9 mouse cellular contexts compared by ENCODE assay signal in the genomic region with DNA sequence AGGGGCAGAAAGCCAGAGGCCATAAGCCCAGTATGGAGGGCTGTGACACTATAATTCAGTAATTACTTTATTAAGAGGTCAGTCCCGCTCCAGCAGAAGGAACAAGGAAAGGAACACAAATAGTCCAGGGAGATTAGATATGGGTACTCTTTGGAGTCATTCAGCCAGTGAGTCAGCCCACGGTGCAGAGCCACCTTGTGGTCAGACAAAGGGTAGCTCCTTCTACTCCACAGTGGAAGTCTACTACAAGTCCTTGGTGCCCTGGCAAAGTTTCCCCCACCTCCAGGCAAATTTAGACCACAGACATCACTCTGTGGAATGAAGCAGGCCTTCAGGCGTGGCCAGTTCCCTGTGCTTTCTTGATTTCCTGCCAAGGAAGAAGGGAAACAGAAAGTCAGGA. TPM values are rescaled to one million over a fixed set of nuclear protein-coding genes. Genes with fewer than 3 reads are reported as not detected.
DNase-seq lines count a peak whose midpoint lies in the region; ATAC-seq and TF ChIP-seq lines count a peak whose summit lies in the region.
"Had no signal": no experiment of that assay in that cellular context is flagged by ENCODE, and none has a peak within 500 bp of the region (broad histone marks: within the 10 kb centered on the region; RNA-seq: fewer than 3 reads in every experiment).

No protein-coding gene starts in this region.

- 30% methylated on average over 3 of the region's 3 CpGs for WGBS in midbrain, embryonic 13.5 days
- WGBS in midbrain, embryonic 15.5 days: 38% methylated on average over 3 of the region's 3 CpGs
- WGBS in hindbrain, embryonic 16.5 days: 28% methylated on average over 3 of the region's 3 CpGs
- 53% methylated on average over 3 of the region's 3 CpGs for WGBS in neural tube, embryonic 11.5 days

- H3K4me1 ChIP-seq in midbrain, embryonic 13.5 days (replicated peaks): peaks cover 8% of the 10 kb centered on the region
- peaks cover 6% of the 10 kb centered on the region; the same call in 1 of the 2 replicates for H3K4me1 ChIP-seq in midbrain, embryonic 15.5 days
- no peaks in the 10 kb centered on the region; the same call in 1 of the 2 replicates for H3K4me1 ChIP-seq in hindbrain, embryonic 16.5 days (ENCODE audit: control insufficient read depth, insufficient read depth, low read depth, low read length)
- no peaks in the 10 kb centered on the region for H3K4me1 ChIP-seq in neural tube, embryonic 11.5 days (ENCODE audit: control insufficient read depth, insufficient read depth, low read length)

- 0 out of 2 replicates have a peak, but pooled peaks have one; percentile 40 for ATAC-seq in midbrain, embryonic 13.5 days
- ATAC-seq in midbrain, embryonic 15.5 days (replicated peaks): no peak
- ATAC-seq in hindbrain, embryonic 16.5 days: peak; percentile 43; the same call in 1 of the 2 replicates
- ATAC-seq in neural tube, embryonic 11.5 days (ENCODE audit: insufficient read depth, low FRiP score, low TSS enrichment): peak; percentile 23; the same call in 1 of the 2 replicates

- TF ChIP-seq CTCF in gastrocnemius, adult 2 months (IDR thresholded peaks at IDR 0.05): peak; percentile 89

- DNase-seq in adrenal gland, adult 8-10 months: peak; percentile 40
- peak; percentile 83 for DNase-seq in gastrocnemius, adult 2 months
- peak; percentile 64 for DNase-seq in left cerebral cortex, postnatal 4 days
- DNase-seq in neural tube, embryonic 11.5 days (ENCODE audit: low spot score): peak; percentile 40
- DNase-seq in urinary bladder, postnatal 36 days (ENCODE audit: low spot score in 2 of 2): peak; percentile 46 to 57

- H3K9me3 ChIP-seq in midbrain, embryonic 13.5 days: no peaks in the 10 kb centered on the region
- no peaks in the 10 kb centered on the region for H3K9me3 ChIP-seq in midbrain, embryonic 15.5 days
- H3K9me3 ChIP-seq in hindbrain, embryonic 16.5 days (ENCODE audit: control insufficient read depth, low read length): no peaks in the 10 kb centered on the region
- no peaks in the 10 kb centered on the region for H3K9me3 ChIP-seq in neural tube, embryonic 11.5 days (ENCODE audit: control insufficient read depth, low read length)

- H3K9ac ChIP-seq in midbrain, embryonic 13.5 days (replicated peaks): no peak overlapping the region
- no peak overlapping the region for H3K9ac ChIP-seq in midbrain, embryonic 15.5 days
- H3K9ac ChIP-seq in hindbrain, embryonic 16.5 days (ENCODE audit: low read depth, low read length): no peak overlapping the region
- H3K9ac ChIP-seq in neural tube, embryonic 11.5 days (ENCODE audit: low read length): no peak overlapping the region

- intact Hi-C loops in gastrocnemius, adult 2 months (cut with DNase I): loop anchor here (1.0 to 5.0 kb wide), 2 partner anchors 23 to 92 kb away; no protein-coding TSS in a partner anchor
- intact Hi-C loops in left cerebral cortex, postnatal 4 days (cut with DNase I): no loop called here

- H3K36me3 ChIP-seq in midbrain, embryonic 13.5 days: peaks cover 46% of the 10 kb centered on the region
- H3K36me3 ChIP-seq in midbrain, embryonic 15.5 days (replicated peaks): peaks cover 18% of the 10 kb centered on the region; the same call in 1 of the 2 replicates
- peaks cover 17% of the 10 kb centered on the region for H3K36me3 ChIP-seq in hindbrain, embryonic 16.5 days (ENCODE audit: control insufficient read depth, insufficient read depth, low read length)
- H3K36me3 ChIP-seq in neural tube, embryonic 11.5 days (ENCODE audit: control insufficient read depth, insufficient read depth, low read length): peaks cover 4% of the 10 kb centered on the region

- H3K4me2 ChIP-seq in midbrain, embryonic 13.5 days (replicated peaks): no peak overlapping the region
- no peak overlapping the region for H3K4me2 ChIP-seq in midbrain, embryonic 15.5 days
- no peak overlapping the region for H3K4me2 ChIP-seq in hindbrain, embryonic 16.5 days (ENCODE audit: low read length)
- H3K4me2 ChIP-seq in neural tube, embryonic 11.5 days (ENCODE audit: low read depth): no peak overlapping the region

- no peak overlapping the region for H3K4me3 ChIP-seq in midbrain, embryonic 13.5 days (replicated peaks)
- H3K4me3 ChIP-seq in midbrain, embryonic 15.5 days: no peak overlapping the region
- H3K4me3 ChIP-seq in gastrocnemius, adult 2 months: peak overlapping the region; percentile 43
- H3K4me3 ChIP-seq in hindbrain, embryonic 16.5 days (ENCODE audit: low read length): no peak overlapping the region
- H3K4me3 ChIP-seq in neural tube, embryonic 11.5 days (ENCODE audit: low read depth, low read length): no peak overlapping the region
- H3K4me3 ChIP-seq: erythroblast, embryonic 14.5 days had no signal

- no peak overlapping the region for H3K27ac ChIP-seq in midbrain, embryonic 13.5 days
- H3K27ac ChIP-seq in midbrain, embryonic 15.5 days: no peak overlapping the region
- peak overlapping the region; percentile 80 for H3K27ac ChIP-seq in gastrocnemius, adult 2 months
- H3K27ac ChIP-seq in hindbrain, embryonic 16.5 days (ENCODE audit: low read depth, low read length): no peak overlapping the region
- H3K27ac ChIP-seq in neural tube, embryonic 11.5 days (ENCODE audit: low read depth, low read length): no peak overlapping the region

- H3K27me3 ChIP-seq in midbrain, embryonic 13.5 days: peaks cover 11% of the 10 kb centered on the region
- H3K27me3 ChIP-seq in midbrain, embryonic 15.5 days (replicated peaks): peaks cover 8% of the 10 kb centered on the region
- H3K27me3 ChIP-seq in hindbrain, embryonic 16.5 days (replicated peaks; ENCODE audit: control insufficient read depth, insufficient read depth, low read length): peaks cover 2% of the 10 kb centered on the region; the same call in 1 of the 2 replicates
- peaks cover 2% of the 10 kb centered on the region; the same call in 1 of the 2 replicates for H3K27me3 ChIP-seq in neural tube, embryonic 11.5 days (ENCODE audit: control insufficient read depth, insufficient read depth, low read length)

RNA-seq across cellular contexts. Expression of gene Gjc2, which starts 0.8 kb away (rescaled TPM):
- 0.35 TPM in 1 of 2 replicates, not detected in the other for polyA plus RNA-seq in midbrain, embryonic 13.5 days (2015; fragmentation: Nextera tagmentation; extraction: Ambion mirVana)
- 0.13 and 0.28 TPM in 2 replicates for polyA plus RNA-seq in midbrain, embryonic 15.5 days (2015; fragmentation: Nextera tagmentation; extraction: Ambion mirVana)
- total RNA-seq in adrenal gland, adult 8-10 months (2022): 1 to 10 TPM in 2 of 4 experiments, under 1 TPM in 2; 0.66 to 1.4 (median 1.2) TPM
- under 1 TPM; 0.10 to 0.20 TPM for total RNA-seq in gastrocnemius, adult 2 months (2021)
- 0.20 and 0.22 TPM in 2 replicates for polyA plus RNA-seq in hindbrain, embryonic 16.5 days (2015; fragmentation: Nextera tagmentation; extraction: Ambion mirVana)
- total RNA-seq in left cerebral cortex, postnatal 4 days (2021): under 1 TPM; 0.86 to 0.89 TPM
- 0.28 TPM in 1 of 2 replicates, not detected in the other for polyA plus RNA-seq in neural tube, embryonic 11.5 days (2014; fragmentation: Nextera tagmentation; extraction: Ambion mirVana)

RNA-seq across cellular contexts. Expression of gene Guk1, which starts 8.2 kb away (rescaled TPM):
- polyA plus RNA-seq in midbrain, embryonic 13.5 days (2015; fragmentation: Nextera tagmentation; extraction: Ambion mirVana): 155 and 159 TPM in 2 replicates
- polyA plus RNA-seq in midbrain, embryonic 15.5 days (2015; fragmentation: Nextera tagmentation; extraction: Ambion mirVana): 232 and 257 TPM in 2 replicates
- total RNA-seq in adrenal gland, adult 8-10 months (2022): 10 to 100 TPM; 67.1 to 80.4 (median 72.1) TPM
- 10 to 100 TPM; 25.4 to 28.7 TPM for total RNA-seq in gastrocnemius, adult 2 months (2021)
- polyA plus RNA-seq in hindbrain, embryonic 16.5 days (2015; fragmentation: Nextera tagmentation; extraction: Ambion mirVana): 252 and 294 TPM in 2 replicates
- 100 to 1,000 TPM in 1 of 2 experiments, 10 to 100 TPM in 1; 93.9 to 107 TPM for total RNA-seq in left cerebral cortex, postnatal 4 days (2021)
- polyA plus RNA-seq in neural tube, embryonic 11.5 days (2014; fragmentation: Nextera tagmentation; extraction: Ambion mirVana): 101 and 112 TPM in 2 replicates

RNA-seq across cellular contexts. Expression of gene Mrpl55, which starts 18.5 kb away (rescaled TPM):
- polyA plus RNA-seq in midbrain, embryonic 13.5 days (2015; fragmentation: Nextera tagmentation; extraction: Ambion mirVana): 95.9 and 96.5 TPM in 2 replicates
- 89.8 and 93.2 TPM in 2 replicates for polyA plus RNA-seq in midbrain, embryonic 15.5 days (2015; fragmentation: Nextera tagmentation; extraction: Ambion mirVana)
- total RNA-seq in adrenal gland, adult 8-10 months (2022): 10 to 100 TPM; 46.0 to 53.6 (median 47.1) TPM
- total RNA-seq in gastrocnemius, adult 2 months (2021): 10 to 100 TPM; 49.7 to 71.0 TPM
- 92.1 and 95.9 TPM in 2 replicates for polyA plus RNA-seq in hindbrain, embryonic 16.5 days (2015; fragmentation: Nextera tagmentation; extraction: Ambion mirVana)
- total RNA-seq in left cerebral cortex, postnatal 4 days (2021): 10 to 100 TPM; 28.8 to 33.5 TPM
- polyA plus RNA-seq in neural tube, embryonic 11.5 days (2014; fragmentation: Nextera tagmentation; extraction: Ambion mirVana): 91.6 and 99.3 TPM in 2 replicates

RNA-seq across cellular contexts. Expression of gene Iba57, which starts 20.3 kb away (rescaled TPM):
- polyA plus RNA-seq in midbrain, embryonic 13.5 days (2015; fragmentation: Nextera tagmentation; extraction: Ambion mirVana): 7.2 and 7.6 TPM in 2 replicates
- 7.2 and 8.7 TPM in 2 replicates for polyA plus RNA-seq in midbrain, embryonic 15.5 days (2015; fragmentation: Nextera tagmentation; extraction: Ambion mirVana)
- total RNA-seq in adrenal gland, adult 8-10 months (2022): 10 to 100 TPM; 19.3 to 23.3 (median 21.1) TPM
- total RNA-seq in gastrocnemius, adult 2 months (2021): 1 to 10 TPM; 6.7 to 9.3 TPM
- 7.3 and 7.8 TPM in 2 replicates for polyA plus RNA-seq in hindbrain, embryonic 16.5 days (2015; fragmentation: Nextera tagmentation; extraction: Ambion mirVana)
- total RNA-seq in left cerebral cortex, postnatal 4 days (2021): 10 to 100 TPM in 1 of 2 experiments, 1 to 10 TPM in 1; 8.9 to 13.1 TPM
- polyA plus RNA-seq in neural tube, embryonic 11.5 days (2014; fragmentation: Nextera tagmentation; extraction: Ambion mirVana): 1.7 and 2.6 TPM in 2 replicates

RNA-seq across cellular contexts. Expression of gene 2310033P09Rik, which starts 24.3 kb away (rescaled TPM):
- polyA plus RNA-seq in midbrain, embryonic 13.5 days (2015; fragmentation: Nextera tagmentation; extraction: Ambion mirVana): 32.5 and 32.6 TPM in 2 replicates
- 24.3 and 27.7 TPM in 2 replicates for polyA plus RNA-seq in midbrain, embryonic 15.5 days (2015; fragmentation: Nextera tagmentation; extraction: Ambion mirVana)
- total RNA-seq in adrenal gland, adult 8-10 months (2022): 10 to 100 TPM; 25.8 to 31.2 (median 29.6) TPM
- total RNA-seq in gastrocnemius, adult 2 months (2021): 1 to 10 TPM; 2.6 to 3.0 TPM
- polyA plus RNA-seq in hindbrain, embryonic 16.5 days (2015; fragmentation: Nextera tagmentation; extraction: Ambion mirVana): 26.8 and 27.6 TPM in 2 replicates
- total RNA-seq in left cerebral cortex, postnatal 4 days (2021): 10 to 100 TPM; 15.5 to 18.6 TPM
- polyA plus RNA-seq in neural tube, embryonic 11.5 days (2014; fragmentation: Nextera tagmentation; extraction: Ambion mirVana): 31.0 and 33.1 TPM in 2 replicates
